Mouse (Mus musculus): ENCODE results near the gene Ifi27l2b.

DNA sequence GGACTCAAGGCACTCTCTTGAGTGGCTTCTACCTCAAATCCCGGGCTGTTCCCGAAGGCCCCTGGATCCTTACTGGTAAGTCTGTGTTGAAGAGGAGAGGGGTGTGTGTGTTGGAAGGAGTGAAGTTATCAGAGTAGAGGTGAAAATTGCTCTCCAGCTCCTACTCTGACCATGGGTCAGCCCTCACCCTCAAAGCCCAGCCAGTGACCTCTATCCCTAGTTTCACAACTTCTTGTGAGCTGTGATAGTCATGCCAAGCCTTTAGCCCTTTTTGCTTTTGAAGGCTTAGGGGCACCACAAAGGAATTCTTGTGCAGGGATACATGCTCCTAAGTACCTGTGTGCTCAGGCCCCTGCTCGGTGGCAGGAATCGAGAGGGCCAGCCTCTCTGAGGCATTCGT, 24.6 kb upstream of the Ifi27l2b start:
- TF ChIP-seq POLR2A (IDR thresholded peaks at IDR 0.05; ENCODE audit: insufficient read depth, low read depth, low read length) (no peak), CTCF (IDR thresholded peaks at IDR 0.05; ENCODE audit: insufficient read depth, low read depth, low read length) (no peak)

Data from olfactory bulb, adult 2 months (tissue).